In genomic region chr10:39171603-39172539, GRCm38 (mm10) we compare ENCODE assay signal across 7 mouse cellular contexts. TPM values are rescaled to one million over a fixed set of nuclear protein-coding genes. Genes with fewer than 3 reads are reported as not detected.
DNase-seq lines count a peak whose midpoint lies in the region; ATAC-seq and TF ChIP-seq lines count a peak whose summit lies in the region.

No protein-coding gene starts in this region.

- TF ChIP-seq CTCF in intestine, postnatal 0 days (IDR thresholded peaks at IDR 0.05; ENCODE audit: low read depth), result peak; percentile 87
- peak; percentile 79; the same call in 1 of the 2 replicates for TF ChIP-seq CTCF in small intestine, adult 2 months (IDR thresholded peaks at IDR 0.05; ENCODE audit: extremely low read depth, insufficient read length, insufficient replicate concordance, low read depth, low read length)

- peak; percentile 91 for DNase-seq in adrenal gland, postnatal 10 days
- DNase-seq in embryonic facial prominence, embryonic 10.5 days (ENCODE audit: low spot score), result peak; percentile 88
- peak; percentile 77 for DNase-seq in gonadal fat pad, adult 2 months (ENCODE audit: low read depth)
- DNase-seq in left cerebral cortex, postnatal 4 days, result peak; percentile 93

- peak overlapping the region; percentile 87 for H3K4me2 ChIP-seq in intestine, postnatal 0 days (replicated peaks; ENCODE audit: low read depth)
- H3K4me2 ChIP-seq in midbrain, embryonic 12.5 days (replicated peaks), result peak overlapping the region; percentile 62

- no peaks in the 10 kb centered on the region for H3K9me3 ChIP-seq in embryonic facial prominence, embryonic 10.5 days
- H3K9me3 ChIP-seq in intestine, postnatal 0 days (ENCODE audit: control insufficient read depth), result no peaks in the 10 kb centered on the region
- no peaks in the 10 kb centered on the region for H3K9me3 ChIP-seq in midbrain, embryonic 12.5 days

- no peak overlapping the region for H3K9ac ChIP-seq in intestine, postnatal 0 days (ENCODE audit: low read depth, low read length)
- H3K9ac ChIP-seq in midbrain, embryonic 12.5 days (replicated peaks), result peak overlapping the region; percentile 52

- peaks cover 59% of the 10 kb centered on the region for H3K4me1 ChIP-seq in embryonic facial prominence, embryonic 10.5 days
- H3K4me1 ChIP-seq in intestine, postnatal 0 days (replicated peaks; ENCODE audit: control insufficient read depth, insufficient read depth, low read length), result no peaks in the 10 kb centered on the region
- H3K4me1 ChIP-seq in midbrain, embryonic 12.5 days, result peaks cover 20% of the 10 kb centered on the region
- peaks cover 3% of the 10 kb centered on the region; the same call in 1 of the 2 replicates for H3K4me1 ChIP-seq in small intestine, adult 2 months (ENCODE audit: control insufficient read depth, insufficient read depth, insufficient read length, low read length)

- no peaks in the 10 kb centered on the region for H3K36me3 ChIP-seq in embryonic facial prominence, embryonic 10.5 days (replicated peaks)
- no peaks in the 10 kb centered on the region for H3K36me3 ChIP-seq in intestine, postnatal 0 days (ENCODE audit: control insufficient read depth, insufficient read depth)
- H3K36me3 ChIP-seq in midbrain, embryonic 12.5 days, result no peaks in the 10 kb centered on the region
- no peaks in the 10 kb centered on the region for H3K36me3 ChIP-seq in small intestine, adult 2 months (ENCODE audit: control insufficient read depth, insufficient read depth, low read length)

- H3K4me3 ChIP-seq in embryonic facial prominence, embryonic 10.5 days, result peak overlapping the region; percentile 56
- peak overlapping the region; percentile 50 for H3K4me3 ChIP-seq in intestine, postnatal 0 days (ENCODE audit: low read depth, low read length)
- H3K4me3 ChIP-seq in midbrain, embryonic 12.5 days, result peak overlapping the region; percentile 42
- peak overlapping the region; percentile 60; the same call in 1 of the 2 replicates for H3K4me3 ChIP-seq in small intestine, adult 2 months (ENCODE audit: low read depth, low read length)

- WGBS in embryonic facial prominence, embryonic 10.5 days, result 14% methylated on average over 26 of the region's 26 CpGs
- WGBS in intestine, postnatal 0 days, result 16% methylated on average over 26 of the region's 26 CpGs
- WGBS in midbrain, embryonic 12.5 days, result 6% methylated on average over 26 of the region's 26 CpGs
- 19% methylated on average over 26 of the region's 26 CpGs for WGBS in small intestine, adult 2 months

- H3K27ac ChIP-seq in embryonic facial prominence, embryonic 10.5 days (replicated peaks), result peak overlapping the region; percentile 83
- H3K27ac ChIP-seq in intestine, postnatal 0 days (ENCODE audit: low read depth, low read length), result peak overlapping the region; percentile 64
- H3K27ac ChIP-seq in midbrain, embryonic 12.5 days (replicated peaks), result peak overlapping the region; percentile 94
- H3K27ac ChIP-seq in small intestine, adult 2 months (ENCODE audit: insufficient read depth, low read depth, low read length), result peak overlapping the region; percentile 64

- TF ChIP-seq POLR2A in small intestine, adult 2 months (IDR thresholded peaks at IDR 0.05; ENCODE audit: low read depth, low read length), result no peak

- peak; percentile 85 for ATAC-seq in intestine, postnatal 0 days
- ATAC-seq in midbrain, embryonic 12.5 days (ENCODE audit: low FRiP score, low read depth), result peak; percentile 78

- peaks cover 4% of the 10 kb centered on the region for H3K27me3 ChIP-seq in embryonic facial prominence, embryonic 10.5 days (replicated peaks; ENCODE audit: low read depth, poor library complexity, severe bottlenecking)
- no peaks in the 10 kb centered on the region for H3K27me3 ChIP-seq in intestine, postnatal 0 days (replicated peaks; ENCODE audit: control insufficient read depth, insufficient read depth, low read length)
- H3K27me3 ChIP-seq in midbrain, embryonic 12.5 days, result peaks cover 20% of the 10 kb centered on the region
- no peaks in the 10 kb centered on the region for H3K27me3 ChIP-seq in small intestine, adult 2 months (ENCODE audit: control insufficient read depth, insufficient read depth, low read length)

- intact Hi-C loops in left cerebral cortex, postnatal 4 days (cut with DNase I), result loop anchor here (2.0 to 10.0 kb wide), 4 partner anchors 60 to 560 kb away; partner anchors contain the start of gene Rev3l

RNA-seq across cellular contexts. Expression of gene Ccn6, which starts 8.3 kb away (rescaled TPM):
- under 1 TPM; 0.48 TPM for total RNA-seq in adrenal gland, postnatal 10 days (2021)
- 0.24 and 0.36 TPM in 2 replicates for polyA plus RNA-seq in embryonic facial prominence, embryonic 10.5 days (2016; fragmentation: Nextera tagmentation; extraction: Ambion mirVana)
- not detected in 2 replicates for polyA plus RNA-seq in gonadal fat pad, adult 2 months (2012; rRNA removed)
- not detected in 2 replicates for polyA plus RNA-seq in intestine, postnatal 0 days (2015; fragmentation: Nextera tagmentation; extraction: Ambion mirVana)
- total RNA-seq in left cerebral cortex, postnatal 4 days (2021), result 1 to 10 TPM in 1 of 2 experiments, under 1 TPM in 1; 0.54 to 1.2 TPM
- polyA plus RNA-seq in midbrain, embryonic 12.5 days (2016; fragmentation: Nextera tagmentation; extraction: Ambion mirVana), result 0.24 and 0.28 TPM in 2 replicates
- polyA plus RNA-seq in small intestine, adult 2 months (2012; rRNA removed), result 0.08 TPM in 1 of 2 replicates, not detected in the other

RNA-seq across cellular contexts. Expression of gene Tube1, which starts 38.1 kb away (rescaled TPM):
- total RNA-seq in adrenal gland, postnatal 10 days (2021), result 1 to 10 TPM; 2.3 to 2.4 TPM
- polyA plus RNA-seq in embryonic facial prominence, embryonic 10.5 days (2016; fragmentation: Nextera tagmentation; extraction: Ambion mirVana), result 24.7 and 25.5 TPM in 2 replicates
- 1.6 and 1.7 TPM in 2 replicates for polyA plus RNA-seq in gonadal fat pad, adult 2 months (2012; rRNA removed)
- 2.1 and 3.0 TPM in 2 replicates for polyA plus RNA-seq in intestine, postnatal 0 days (2015; fragmentation: Nextera tagmentation; extraction: Ambion mirVana)
- total RNA-seq in left cerebral cortex, postnatal 4 days (2021), result 1 to 10 TPM; 6.0 to 7.5 TPM
- polyA plus RNA-seq in midbrain, embryonic 12.5 days (2016; fragmentation: Nextera tagmentation; extraction: Ambion mirVana), result 17.7 and 18.2 TPM in 2 replicates
- polyA plus RNA-seq in small intestine, adult 2 months (2012; rRNA removed), result 0.80 and 1.6 TPM in 2 replicates

RNA-seq across cellular contexts. Expression of gene Fam229b, which starts 38.2 kb away (rescaled TPM):
- 1 to 10 TPM; 4.7 TPM for total RNA-seq in adrenal gland, postnatal 10 days (2021)
- polyA plus RNA-seq in embryonic facial prominence, embryonic 10.5 days (2016; fragmentation: Nextera tagmentation; extraction: Ambion mirVana), result 10.8 and 12.2 TPM in 2 replicates
- 9.1 and 10.4 TPM in 2 replicates for polyA plus RNA-seq in gonadal fat pad, adult 2 months (2012; rRNA removed)
- polyA plus RNA-seq in intestine, postnatal 0 days (2015; fragmentation: Nextera tagmentation; extraction: Ambion mirVana), result 2.6 and 3.7 TPM in 2 replicates
- 10 to 100 TPM; 10.7 to 13.4 TPM for total RNA-seq in left cerebral cortex, postnatal 4 days (2021)
- 20.9 and 22.4 TPM in 2 replicates for polyA plus RNA-seq in midbrain, embryonic 12.5 days (2016; fragmentation: Nextera tagmentation; extraction: Ambion mirVana)
- polyA plus RNA-seq in small intestine, adult 2 months (2012; rRNA removed), result 0.46 TPM in 1 of 2 replicates, not detected in the other

Comparison
In these comparisons a context has a peak if more than half of its experiments do, and no peak if none do; other contexts are left out.
1. Peak in every context shown above with its lines: DNase-seq, ATAC-seq, H3K4me3 ChIP-seq and H3K27ac ChIP-seq.